Mouse (Mus musculus) limb, embryonic 11.5 days (tissue): ENCODE data around the gene Lama2. TPM values are rescaled to one million over a fixed set of nuclear protein-coding genes. Genes with fewer than 3 reads are reported as not detected.

ENCODE experiments used
- ATAC-seq: fragments of 200-750 bp; cut with Nextera tagmentation; 2 replicates; pipeline ENCODE4 v1.8.0; 2017; ENCODE audit warnings: low read depth; ENCODE audit not compliant: insufficient number of reproducible peaks, low FRiP score, low TSS enrichment
- DNase-seq: peaks from one replicate; pipeline ENCODE4 v3.0.0-alpha.2; 2015; ENCODE audit warnings: low spot score
- H3K27ac ChIP-seq: fragments of 300-500 bp; sonication (generic); replicated peaks from 2 replicates; pipeline ENCODE4 v1.5.1; 2014; ENCODE audit warnings: low read depth, mild to moderate bottlenecking, low read length
- H3K27me3 ChIP-seq: fragments of 300-500 bp; sonication (generic); 2 replicates; pipeline ENCODE4 v1.6.1; 2014; ENCODE audit warnings: mild to moderate bottlenecking, low read length, mixed read lengths; ENCODE audit not compliant: control insufficient read depth, insufficient read depth
- H3K36me3 ChIP-seq: fragments of 300-500 bp; sonication (generic); 2 replicates; pipeline ENCODE4 v1.6.1; 2014; ENCODE audit warnings: mild to moderate bottlenecking, low read length, moderate library complexity, mixed read lengths; ENCODE audit not compliant: control insufficient read depth, insufficient read depth
- H3K4me1 ChIP-seq: fragments of 300-500 bp; sonication (generic); 2 replicates; pipeline ENCODE4 v1.6.1; 2014; ENCODE audit warnings: low read length, mixed read lengths; ENCODE audit not compliant: control insufficient read depth, insufficient read depth
- H3K4me2 ChIP-seq: fragments of 300-500 bp; sonication (generic); 2 replicates; pipeline ENCODE4 v1.6.1; 2014; ENCODE audit warnings: low read depth, mild to moderate bottlenecking, moderate library complexity; ENCODE audit not compliant: severe bottlenecking
- H3K4me3 ChIP-seq: fragments of 300-500 bp; sonication (generic); 2 replicates; pipeline ENCODE4 v1.5.1; 2014; ENCODE audit warnings: low read depth, low read length
- H3K9ac ChIP-seq: fragments of 300-500 bp; sonication (generic); 2 replicates; pipeline ENCODE4 v1.6.1; 2014; ENCODE audit warnings: mild to moderate bottlenecking, low read length
- H3K9me3 ChIP-seq: fragments of 300-500 bp; sonication (generic); 2 replicates; pipeline ENCODE4 v1.6.1; 2016; ENCODE audit warnings: low read length; ENCODE audit not compliant: control insufficient read depth
- WGBS: fragments of 180-500 bp; shearing (Covaris S2); extraction: QIAGEN DNeasy Blood & Tissue Kit; methylation state at CpG from one replicate; pipeline ENCODE4 v1.1.7; 2014; 5-methylcytosine and 5-hydroxymethylcytosine counted together
- polyA plus RNA-seq: library from polyadenylated mRNA; unstranded; fragments of >200 nt; fragmentation: Nextera tagmentation; extraction: Ambion mirVana; gene quantifications from 2 replicates; pipeline ENCODE4 v1.2.1, GENCODE M21; 2014

Lama2 gene
- polyA plus RNA-seq, 1 experiment from 2014 or later, result 12.2 TPM

GRCm38 (mm10) chr10:27249741-27250140 is 369.8 kb downstream of the Lama2 start:
- DNase-seq (no peak), ATAC-seq (no peak)
- no peak overlapping the region for H3K9ac ChIP-seq
- no peak overlapping the region for H3K27ac ChIP-seq
- H3K36me3 ChIP-seq, result no peaks in the 10 kb centered on the region
- H3K27me3 ChIP-seq, result no peaks in the 10 kb centered on the region
- no peak overlapping the region for H3K4me3 ChIP-seq
- H3K4me2 ChIP-seq, result no peak overlapping the region
- 95% methylated on average over 1 of the region's 1 CpGs for WGBS
- H3K4me1 ChIP-seq, result no peaks in the 10 kb centered on the region
- no peaks in the 10 kb centered on the region for H3K9me3 ChIP-seq

- no peaks in the 10 kb centered on the region for H3K4me1 ChIP-seq
- DNase-seq (no peak), ATAC-seq (no peak)
- H3K4me2 ChIP-seq, result no peak overlapping the region
- WGBS, result 70% methylated on average over 4 of the region's 4 CpGs
- no peaks in the 10 kb centered on the region for H3K9me3 ChIP-seq
- no peaks in the 10 kb centered on the region for H3K27me3 ChIP-seq
- H3K9ac ChIP-seq, result no peak overlapping the region
- no peaks in the 10 kb centered on the region for H3K36me3 ChIP-seq
- no peak overlapping the region for H3K27ac ChIP-seq
- no peak overlapping the region for H3K4me3 ChIP-seq
These were observed 384.8 kb downstream of the Lama2 start for GRCm38 (mm10) chr10:27234755-27235154.

- Histone ChIP-seq H3K4me3 (no peak overlapping the region), H3K4me2 (no peak overlapping the region), H3K27ac (no peak overlapping the region), H3K9me3 (no peaks in the 10 kb centered on the region), H3K36me3 (no peaks in the 10 kb centered on the region), H3K4me1 (no peaks in the 10 kb centered on the region), H3K27me3 (no peaks in the 10 kb centered on the region), H3K9ac (no peak overlapping the region)
- ATAC-seq, result no peak
- WGBS, result 80% methylated on average over 5 of the region's 5 CpGs
- no peak for DNase-seq
These were observed 386.0 kb downstream of the Lama2 start for GRCm38 (mm10) chr10:27233577-27233976.

- H3K4me3 ChIP-seq, result no peak overlapping the region
- no peak for DNase-seq
These were observed 395.7 kb downstream of the Lama2 start for GRCm38 (mm10) chr10:27223815-27224375.

GRCm38 (mm10) chr10:27222639-27223315 is 396.8 kb downstream of the Lama2 start:
- 87% methylated on average over 6 of the region's 6 CpGs for WGBS

More at GRCm38 (mm10) chr10:27223815-27224375, 395.7 kb downstream of the Lama2 start:
- H3K4me1 ChIP-seq, result no peaks in the 10 kb centered on the region
- no peak overlapping the region for H3K9ac ChIP-seq
- H3K9me3 ChIP-seq, result no peaks in the 10 kb centered on the region
- H3K36me3 ChIP-seq, result no peaks in the 10 kb centered on the region
- 77% methylated on average over 8 of the region's 8 CpGs for WGBS
- no peak overlapping the region for H3K27ac ChIP-seq
- no peak overlapping the region for H3K4me2 ChIP-seq
- H3K27me3 ChIP-seq, result no peaks in the 10 kb centered on the region
- no peak for ATAC-seq

GRCm38 (mm10) chr10:27219698-27220097 is 399.9 kb downstream of the Lama2 start:
- Histone ChIP-seq H3K9ac (no peak overlapping the region), H3K27ac (no peak overlapping the region), H3K27me3 (no peaks in the 10 kb centered on the region), H3K9me3 (no peaks in the 10 kb centered on the region), H3K4me3 (no peak overlapping the region), H3K36me3 (no peaks in the 10 kb centered on the region), H3K4me2 (no peak overlapping the region), H3K4me1 (no peaks in the 10 kb centered on the region)
- 83% methylated on average over 1 of the region's 1 CpGs for WGBS
- DNase-seq (no peak), ATAC-seq (no peak)

More at GRCm38 (mm10) chr10:27222639-27223315, 396.8 kb downstream of the Lama2 start:
- Histone ChIP-seq H3K27ac (no peak overlapping the region), H3K9ac (no peak overlapping the region), H3K27me3 (no peaks in the 10 kb centered on the region), H3K9me3 (no peaks in the 10 kb centered on the region), H3K36me3 (no peaks in the 10 kb centered on the region), H3K4me1 (no peaks in the 10 kb centered on the region), H3K4me2 (no peak overlapping the region), H3K4me3 (no peak overlapping the region)
- no peak for ATAC-seq
- DNase-seq, result no peak

GRCm38 (mm10) chr10:27207320-27207719 is 412.2 kb downstream of the Lama2 start:
- no peak overlapping the region for H3K9ac ChIP-seq
- no peaks in the 10 kb centered on the region for H3K9me3 ChIP-seq
- 20% methylated on average over 12 of the region's 12 CpGs for WGBS
- ATAC-seq (no peak), DNase-seq (no peak)
- no peak overlapping the region for H3K27ac ChIP-seq
- H3K4me1 ChIP-seq, result no peaks in the 10 kb centered on the region
- H3K4me2 ChIP-seq, result no peak overlapping the region
- no peak overlapping the region for H3K4me3 ChIP-seq
- H3K36me3 ChIP-seq, result no peaks in the 10 kb centered on the region
- no peaks in the 10 kb centered on the region for H3K27me3 ChIP-seq

- Histone ChIP-seq H3K4me1 (peaks cover 5% of the 10 kb centered on the region; the same call in 1 of the 2 replicates), H3K36me3 (no peaks in the 10 kb centered on the region), H3K9me3 (no peaks in the 10 kb centered on the region), H3K9ac (no peak overlapping the region), H3K4me2 (no peak overlapping the region), H3K27me3 (no peaks in the 10 kb centered on the region), H3K4me3 (no peak overlapping the region), H3K27ac (no peak overlapping the region)
- DNase-seq (no peak), ATAC-seq (no peak)
- WGBS, result 19% methylated on average over 1 of the region's 1 CpGs
These were observed 421.1 kb downstream of the Lama2 start for GRCm38 (mm10) chr10:27198443-27198842.
